Mouse (Mus musculus) liver, embryonic 16.5 days (tissue): Measurements from ENCODE around the gene Cdh26. TPM values are rescaled to one million over a fixed set of nuclear protein-coding genes. Genes with fewer than 3 reads are reported as not detected.

Experiments used
- ATAC-seq: fragments of 200-750 bp; cut with Nextera tagmentation; 2 replicates; pipeline ENCODE4 v1.8.0; 2017; ENCODE audit warnings: low read depth, mild to moderate bottlenecking, moderate number of reproducible peaks, moderate library complexity
- H3K27ac ChIP-seq: fragments of 300-500 bp; sonication (generic); 2 replicates; pipeline ENCODE4 v1.5.1; 2014; ENCODE audit warnings: mild to moderate bottlenecking, low read length
- H3K27me3 ChIP-seq: fragments of 300-500 bp; sonication (generic); 2 replicates; pipeline ENCODE4 v1.6.1; 2014; ENCODE audit warnings: low read depth, low read length, mixed read lengths; ENCODE audit not compliant: control insufficient read depth, insufficient read depth
- H3K36me3 ChIP-seq: fragments of 300-500 bp; sonication (generic); 2 replicates; pipeline ENCODE4 v1.6.1; 2014; ENCODE audit warnings: mild to moderate bottlenecking; ENCODE audit not compliant: control insufficient read depth, insufficient read depth
- H3K4me1 ChIP-seq: fragments of 300-500 bp; sonication (generic); 2 replicates; pipeline ENCODE4 v1.6.1; 2014; ENCODE audit warnings: low read depth, low read length, mixed read lengths; ENCODE audit not compliant: control insufficient read depth
- H3K4me2 ChIP-seq: fragments of 300-500 bp; sonication (generic); 2 replicates; pipeline ENCODE4 v1.6.1; 2014; ENCODE audit warnings: low read depth, low read length, mixed read lengths
- H3K4me3 ChIP-seq: fragments of 300-500 bp; sonication (generic); 2 replicates; pipeline ENCODE4 v1.5.1; 2014; ENCODE audit warnings: low read depth, mild to moderate bottlenecking, low read length
- H3K9ac ChIP-seq: fragments of 300-500 bp; sonication (generic); 2 replicates; pipeline ENCODE4 v1.6.1; 2014; ENCODE audit warnings: low read depth, low read length
- H3K9me3 ChIP-seq: fragments of 300-500 bp; sonication (generic); replicated peaks from 2 replicates; pipeline ENCODE4 v1.6.1; 2016; ENCODE audit warnings: low read length; ENCODE audit not compliant: control insufficient read depth
- WGBS: fragments of 180-500 bp; shearing (Covaris S2); extraction: QIAGEN DNeasy Blood & Tissue Kit; methylation state at CpG from one replicate; pipeline ENCODE4 v1.1.7; 2014; ENCODE audit not compliant: insufficient replicate concordance; 5-methylcytosine and 5-hydroxymethylcytosine counted together
- polyA plus RNA-seq: library from polyadenylated mRNA; unstranded; fragments of >200 nt; fragmentation: Nextera tagmentation; extraction: Ambion mirVana; gene quantifications from 2 replicates; pipeline ENCODE4 v1.2.1, GENCODE M21; 2015

Cdh26 gene
- polyA plus RNA-seq, 1 experiment from 2014 or later, result 0.13 TPM

DNA sequence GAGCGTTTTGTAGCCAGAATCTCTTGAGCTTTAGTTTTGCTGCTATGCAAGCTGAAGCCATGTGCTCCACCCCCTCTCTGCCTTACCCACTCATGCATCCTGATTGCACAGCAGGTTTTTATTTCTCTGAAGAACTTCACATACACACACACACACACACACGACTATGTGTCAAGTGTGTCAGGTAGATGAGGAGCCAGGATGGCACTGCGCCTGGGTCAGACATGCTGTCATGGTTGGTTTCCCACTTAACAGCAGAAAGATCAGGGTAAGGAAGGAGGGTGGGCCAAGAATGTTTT is 15.2 kb upstream of the Cdh26 start:
- Histone ChIP-seq H3K36me3 (no peaks in the 10 kb centered on the region), H3K4me2 (peak overlapping the region; percentile 68), H3K4me1 (no peaks in the 10 kb centered on the region; the same call in 1 of the 2 replicates), H3K4me3 (peak overlapping the region; percentile 61; the same call in 1 of the 2 replicates), H3K9ac (no peak overlapping the region), H3K9me3 (no peaks in the 10 kb centered on the region), H3K27ac (no peak overlapping the region), H3K27me3 (peaks cover 27% of the 10 kb centered on the region)
- 34% methylated on average over 3 of the region's 3 CpGs for WGBS
- no peak for ATAC-seq

DNA sequence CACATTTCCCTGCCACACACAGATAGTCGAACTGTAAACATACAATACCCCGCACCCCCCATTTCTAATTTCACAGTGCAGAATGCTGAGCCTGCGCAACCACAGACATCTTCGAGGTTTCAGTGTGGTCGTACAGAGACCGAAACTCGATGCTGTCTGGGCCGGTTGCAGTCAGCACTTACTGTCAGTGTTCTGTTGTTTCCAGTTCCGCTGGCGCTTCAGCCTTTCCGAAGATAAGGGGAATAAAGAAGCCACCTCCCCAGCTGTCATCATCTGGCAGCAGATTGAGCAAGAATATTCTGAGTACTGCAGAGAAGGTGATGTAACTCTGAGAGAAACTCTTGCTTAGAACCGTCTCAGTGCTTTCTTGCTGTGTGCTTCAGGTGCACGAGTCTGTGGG is 13.9 kb upstream of the Cdh26 start:
- peak; percentile 35; the same call in 1 of the 2 replicates for ATAC-seq
- no peaks in the 10 kb centered on the region for H3K36me3 ChIP-seq
- 20% methylated on average over 13 of the region's 13 CpGs for WGBS
- H3K4me1 ChIP-seq, result no peaks in the 10 kb centered on the region; the same call in 1 of the 2 replicates
- peak overlapping the region; percentile 24 for H3K4me2 ChIP-seq
- peaks cover 27% of the 10 kb centered on the region for H3K27me3 ChIP-seq
- no peak overlapping the region for H3K27ac ChIP-seq
- no peak overlapping the region for H3K9ac ChIP-seq
- H3K4me3 ChIP-seq, result no peak overlapping the region
- no peaks in the 10 kb centered on the region for H3K9me3 ChIP-seq

GRCm38 (mm10) chr2:178416970-178417369 is 13.4 kb upstream of the Cdh26 start:
- Histone ChIP-seq H3K27me3 (peaks cover 27% of the 10 kb centered on the region), H3K4me1 (no peaks in the 10 kb centered on the region; the same call in 1 of the 2 replicates), H3K4me3 (no peak overlapping the region), H3K9ac (no peak overlapping the region), H3K9me3 (no peaks in the 10 kb centered on the region), H3K4me2 (no peak overlapping the region), H3K27ac (no peak overlapping the region), H3K36me3 (no peaks in the 10 kb centered on the region)
- 25% methylated on average over 4 of the region's 4 CpGs for WGBS
- peak; percentile 37; the same call in 1 of the 2 replicates for ATAC-seq

- 54% methylated on average over 9 of the region's 9 CpGs for WGBS
- Histone ChIP-seq H3K9ac (no peak overlapping the region), H3K4me1 (no peaks in the 10 kb centered on the region; the same call in 1 of the 2 replicates), H3K4me2 (no peak overlapping the region), H3K27me3 (no peaks in the 10 kb centered on the region), H3K27ac (no peak overlapping the region), H3K4me3 (no peak overlapping the region), H3K9me3 (no peaks in the 10 kb centered on the region), H3K36me3 (no peaks in the 10 kb centered on the region)
- no peak for ATAC-seq
Observed at GRCm38 (mm10) chr2:178420576-178420975, 9.8 kb upstream of the Cdh26 start.

GRCm38 (mm10) chr2:178421603-178422002 is 8.7 kb upstream of the Cdh26 start:
- H3K9me3 ChIP-seq, result no peaks in the 10 kb centered on the region
- H3K27ac ChIP-seq, result no peak overlapping the region
- 53% methylated on average over 6 of the region's 6 CpGs for WGBS
- no peak overlapping the region for H3K9ac ChIP-seq
- no peaks in the 10 kb centered on the region for H3K27me3 ChIP-seq
- ATAC-seq, result no peak
- H3K4me1 ChIP-seq, result no peaks in the 10 kb centered on the region
- no peaks in the 10 kb centered on the region for H3K36me3 ChIP-seq
- no peak overlapping the region for H3K4me3 ChIP-seq
- no peak overlapping the region for H3K4me2 ChIP-seq

DNA sequence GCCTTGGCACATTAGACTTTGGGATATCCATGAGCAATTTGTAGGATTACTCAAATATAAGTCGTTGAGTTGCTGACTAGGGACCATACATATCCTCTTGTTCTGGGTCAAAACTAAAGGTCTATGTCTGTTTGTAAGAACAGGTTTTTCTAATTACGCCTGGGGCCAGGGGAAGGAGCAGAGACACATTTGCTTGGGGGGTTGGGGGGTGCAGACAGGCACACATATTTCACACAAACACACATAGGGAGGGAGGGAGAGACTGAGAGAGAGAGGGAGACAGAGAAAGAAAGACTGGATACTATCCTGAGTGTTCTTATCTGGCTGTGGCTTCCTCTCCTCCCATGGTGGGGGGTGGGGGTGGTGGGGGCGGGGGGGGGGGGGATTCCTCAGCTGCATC is 8.1 kb upstream of the Cdh26 start:
- no peaks in the 10 kb centered on the region for H3K9me3 ChIP-seq
- no peaks in the 10 kb centered on the region for H3K27me3 ChIP-seq
- no peak for ATAC-seq
- H3K4me1 ChIP-seq, result no peaks in the 10 kb centered on the region
- H3K4me2 ChIP-seq, result no peak overlapping the region
- no peak overlapping the region for H3K27ac ChIP-seq
- 38% methylated on average over 2 of the region's 3 CpGs for WGBS
- H3K36me3 ChIP-seq, result no peaks in the 10 kb centered on the region
- no peak overlapping the region for H3K9ac ChIP-seq
- no peak overlapping the region for H3K4me3 ChIP-seq

GRCm38 (mm10) chr2:178423223-178423622 is 7.1 kb upstream of the Cdh26 start:
- Histone ChIP-seq H3K4me3 (no peak overlapping the region), H3K27me3 (no peaks in the 10 kb centered on the region), H3K4me1 (no peaks in the 10 kb centered on the region), H3K9ac (no peak overlapping the region), H3K9me3 (no peaks in the 10 kb centered on the region), H3K36me3 (no peaks in the 10 kb centered on the region), H3K4me2 (no peak overlapping the region), H3K27ac (no peak overlapping the region)
- WGBS, result 53% methylated on average over 5 of the region's 5 CpGs
- ATAC-seq, result no peak

DNA sequence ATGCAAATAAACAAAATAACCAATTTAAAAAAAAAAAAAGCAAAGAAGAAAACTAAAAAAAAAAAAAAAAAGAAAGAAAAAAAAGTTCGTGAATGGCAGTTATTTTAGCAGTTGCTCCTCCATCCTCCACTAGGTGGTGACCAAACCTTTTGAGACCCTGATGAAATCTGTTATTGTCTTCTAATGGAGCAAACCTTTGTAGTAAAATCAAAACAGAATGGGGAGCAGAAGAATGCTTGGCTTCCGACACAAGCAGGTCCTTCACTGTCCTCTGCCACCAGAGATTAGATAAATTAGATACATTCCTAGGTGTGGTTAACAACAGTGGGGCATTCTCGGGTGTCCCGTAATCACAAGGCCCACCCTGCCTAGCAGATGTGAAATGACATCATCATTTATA is 4.1 kb upstream of the Cdh26 start:
- Histone ChIP-seq H3K36me3 (no peaks in the 10 kb centered on the region), H3K4me2 (no peak overlapping the region), H3K9me3 (no peaks in the 10 kb centered on the region), H3K4me3 (no peak overlapping the region), H3K9ac (no peak overlapping the region), H3K27ac (no peak overlapping the region), H3K4me1 (no peaks in the 10 kb centered on the region), H3K27me3 (no peaks in the 10 kb centered on the region)
- ATAC-seq, result no peak
- 25% methylated on average over 4 of the region's 4 CpGs for WGBS

- H3K9ac ChIP-seq, result no peak overlapping the region
- H3K4me1 ChIP-seq, result no peaks in the 10 kb centered on the region
- no peak for ATAC-seq
- H3K4me3 ChIP-seq, result no peak overlapping the region
- no peak overlapping the region for H3K27ac ChIP-seq
- no peaks in the 10 kb centered on the region for H3K27me3 ChIP-seq
- no peaks in the 10 kb centered on the region for H3K9me3 ChIP-seq
- no peaks in the 10 kb centered on the region for H3K36me3 ChIP-seq
- 63% methylated on average over 5 of the region's 5 CpGs for WGBS
- no peak overlapping the region for H3K4me2 ChIP-seq
Observed at GRCm38 (mm10) chr2:178427181-178427580, 3.1 kb upstream of the Cdh26 start.
